Mouse (Mus musculus) lung, postnatal 0 days (tissue): ENCODE measurements around the gene Sri.

Experiments used
- CTCF ChIP-seq: IDR thresholded peaks from 2 replicates; pipeline ENCODE4 v1.5.1; 2016; ENCODE audit warnings: antibody characterized with exemption, mild to moderate bottlenecking
- EP300 ChIP-seq: IDR thresholded peaks from 2 replicates; pipeline ENCODE4 v1.6.1; 2016; ENCODE audit warnings: antibody characterized with exemption, mild to moderate bottlenecking, control low read depth

DNA sequence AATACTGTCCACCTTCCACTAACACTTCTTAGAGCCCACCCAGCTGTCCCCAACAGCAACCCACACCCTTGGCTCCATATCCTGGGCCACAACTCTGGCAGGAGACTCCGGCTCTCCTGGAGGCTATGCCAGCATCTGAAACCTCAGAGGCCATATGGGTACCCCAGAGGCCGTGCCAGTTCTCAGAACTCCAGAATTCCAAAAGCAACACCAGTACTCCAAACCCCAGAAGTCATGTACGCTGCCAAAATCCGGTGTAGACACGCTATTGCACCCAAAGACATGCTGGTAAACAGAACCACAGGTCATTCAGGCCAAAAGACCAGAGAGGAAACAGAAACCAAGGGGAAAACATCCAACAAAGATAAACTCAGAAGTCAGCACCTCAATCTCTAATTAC, 66.4 kb downstream of the Sri start:
- TF ChIP-seq CTCF (no peak), EP300 (no peak)
